Mouse (Mus musculus) G1E-ER4 (cell line): Measurements from ENCODE around the gene Pck1. TPM values are rescaled to one million over a fixed set of nuclear protein-coding genes. Genes with fewer than 3 reads are reported as not detected.

ENCODE experiments used
- GATA1 ChIP-seq: IDR thresholded peaks from one replicate; pipeline ENCODE4 v1.8.0; 2012; ENCODE audit warnings: low read length, inconsistent platforms
- polyA plus RNA-seq: library from polyadenylated mRNA; stranded (reverse); fragments of >175 nt; gene quantifications from 2 replicates; pipeline ENCODE4 v1.2.3, GENCODE M21; 2012

Gene Pck1
- polyA plus RNA-seq, 1 experiment: not detected

DNA sequence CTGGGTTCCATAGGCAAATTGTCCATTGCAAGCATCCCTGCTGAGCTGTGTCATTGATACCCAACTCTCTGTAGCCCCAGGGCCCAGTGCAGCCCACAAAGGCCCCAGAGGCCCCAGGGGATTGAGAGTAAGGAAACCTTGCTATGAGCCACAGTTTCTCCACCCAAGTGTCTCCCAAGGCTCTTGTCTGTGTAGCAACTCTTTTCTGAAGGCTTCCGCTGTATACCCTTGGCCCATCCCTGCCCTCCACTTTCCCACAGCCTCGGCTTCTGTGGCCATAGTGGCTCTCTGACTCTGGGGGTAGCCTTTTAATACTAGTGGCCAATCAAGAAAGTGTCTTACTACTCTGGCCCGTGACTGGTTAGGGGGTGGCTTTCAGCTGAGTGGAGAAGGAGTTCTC, 50.9 kb downstream of the Pck1 start:
- no peak for TF ChIP-seq GATA1

DNA sequence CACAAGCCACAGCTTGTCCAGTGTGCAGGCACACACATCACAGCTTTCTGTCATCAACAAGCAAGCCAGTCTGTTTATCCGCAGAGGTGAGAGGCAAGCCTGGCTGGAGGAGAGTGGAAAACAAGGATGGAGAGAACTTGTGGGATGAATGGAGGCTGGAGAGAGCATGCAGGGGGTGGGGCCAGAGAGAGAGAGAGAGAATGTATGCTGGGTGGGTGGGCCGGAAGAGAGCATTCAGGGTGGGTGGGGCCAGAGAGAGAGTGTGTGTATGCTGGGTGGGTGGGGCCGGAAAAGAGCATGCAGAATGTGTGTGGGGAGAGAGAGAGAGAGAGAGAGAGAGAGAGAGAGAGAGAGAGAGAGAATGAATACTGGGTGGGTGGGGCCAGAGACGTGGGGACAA, 51.8 kb downstream of the Pck1 start:
- TF ChIP-seq GATA1: no peak

DNA sequence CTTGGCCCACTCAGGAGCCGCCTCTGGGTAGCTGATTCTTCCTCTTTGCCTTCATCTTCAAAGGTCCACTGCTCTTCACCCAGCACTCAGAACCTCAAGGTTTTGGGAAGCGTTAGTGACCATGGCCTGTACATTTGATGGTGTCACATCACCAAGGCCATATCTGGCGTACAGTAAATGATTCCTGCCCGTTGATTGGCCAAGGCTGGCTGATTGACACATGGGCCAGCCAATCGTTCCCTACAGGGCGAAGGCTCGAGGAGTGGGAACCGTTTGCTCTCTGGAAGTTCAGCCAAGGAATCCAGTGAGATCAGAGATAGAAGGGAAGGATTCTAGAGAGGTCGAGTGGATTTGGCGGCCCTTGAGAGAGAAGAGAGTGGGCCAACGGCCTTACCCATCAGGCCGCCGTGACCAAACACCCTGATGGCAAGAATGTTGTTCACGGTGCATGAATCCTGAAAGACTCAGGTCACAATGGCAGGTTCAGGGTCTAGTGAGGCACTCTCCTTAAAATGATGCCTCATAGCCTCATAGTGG, 52.8 kb downstream of the Pck1 start:
- no peak for TF ChIP-seq GATA1

DNA sequence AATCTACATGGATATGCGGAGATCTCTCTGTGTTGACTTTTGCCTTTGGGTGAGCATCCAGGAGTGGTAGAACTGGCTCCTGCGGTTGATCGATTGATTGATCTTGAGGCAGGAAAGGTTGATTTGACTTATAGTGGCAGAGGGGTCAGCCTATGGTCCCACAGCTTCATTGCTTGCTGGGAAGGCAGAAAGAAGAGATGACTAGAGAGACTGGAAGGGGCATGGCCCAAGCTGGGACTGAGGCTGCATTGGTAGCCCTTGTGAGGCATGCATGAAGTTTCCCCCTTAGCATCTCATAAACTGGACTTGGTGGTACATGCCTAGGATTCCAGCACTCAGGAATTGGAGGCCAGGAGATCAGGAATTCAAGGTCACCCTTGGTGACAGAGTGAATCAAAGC, 54.2 kb downstream of the Pck1 start:
- no peak for TF ChIP-seq GATA1

Other genes starting within 250 kb of the Pck1 start
- not detected in 2 replicates for gene Bmp7, start 212.7 kb upstream of the Pck1 start, polyA plus RNA-seq
- gene Spo11, start 175.3 kb upstream of the Pck1 start, polyA plus RNA-seq: not detected in 2 replicates
- gene Rae1, start 152.9 kb upstream of the Pck1 start, polyA plus RNA-seq: 55.1 and 77.0 TPM in 2 replicates
- 596 and 709 TPM in 2 replicates for gene Rbm38, start 132.6 kb upstream of the Pck1 start, polyA plus RNA-seq
- gene Ctcfl, start 33.5 kb upstream of the Pck1 start, polyA plus RNA-seq: not detected in 2 replicates
- gene Zbp1, start 65.9 kb downstream of the Pck1 start, polyA plus RNA-seq: not detected in 2 replicates
- gene Pmepa1, start 123.5 kb downstream of the Pck1 start, polyA plus RNA-seq: not detected in 2 replicates